Mouse (Mus musculus): ENCODE measurements around the gene Abhd4. TPM values are rescaled to one million over a fixed set of nuclear protein-coding genes. Genes with fewer than 3 reads are reported as not detected.

The Abhd4 gene
- 60.4 and 72.4 TPM in 2 replicates for polyA plus RNA-seq (2015; fragmentation: Nextera tagmentation; extraction: Ambion mirVana)

DNA sequence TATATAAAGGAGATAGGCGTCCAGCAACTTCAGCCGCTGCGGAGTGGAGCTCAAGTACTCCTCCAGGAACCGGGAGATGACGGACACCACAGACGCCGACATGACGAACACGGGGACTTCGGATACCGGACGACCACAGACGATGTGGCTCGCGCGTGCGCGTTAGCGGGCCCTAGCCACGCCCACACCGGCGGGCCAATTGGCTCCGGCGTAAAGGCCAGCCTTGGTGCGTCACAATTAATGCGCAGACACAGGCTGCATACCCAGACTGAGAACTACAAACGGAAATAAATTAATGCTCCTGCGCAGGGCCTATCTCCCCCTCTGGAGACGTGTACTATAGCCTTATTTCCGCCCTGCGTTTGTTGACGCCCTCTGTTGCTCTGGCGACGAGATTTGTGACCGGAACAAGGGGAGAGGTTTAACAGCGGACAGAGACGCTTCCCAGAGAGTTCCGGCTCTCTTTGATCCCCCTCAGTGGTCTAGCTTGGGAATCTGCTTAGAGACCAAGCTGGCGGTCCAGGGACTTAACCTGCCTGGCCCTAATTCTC, at the start of gene Abhd4, which contains the start of gene Dad1:
Gene Abhd4, plus strand, starts transcription at position 448 of the 551 bp plus-strand sequence.
Gene Dad1, minus strand, starts transcription at position 364 of the 551 bp plus-strand sequence.
- Histone ChIP-seq H3K27ac (replicated peaks) (peak within 1 kb of the TSS; percentile 80), H3K4me3 (peak within 1 kb of the TSS; percentile 77), H3K9ac (peak within 1 kb of the TSS; percentile 82), H3K36me3 (peaks cover under 1% of the 10 kb centered on the region; the same call in 1 of the 2 replicates), H3K27me3 (no peaks in the 10 kb centered on the region), H3K4me1 (replicated peaks) (peaks cover 58% of the 10 kb centered on the region), H3K4me2 (peak within 1 kb of the TSS; percentile 74), H3K9me3 (no peaks in the 10 kb centered on the region)
- ATAC-seq (ENCODE audit: low read depth): peak; percentile 99
- under 1% methylated on average over 39 of the region's 39 CpGs for WGBS

GRCm38 (mm10) chr14:54204311-54204710, 49.7 kb upstream of the Abhd4 start:
- no peaks in the 10 kb centered on the region for H3K36me3 ChIP-seq
- 84% methylated on average over 8 of the region's 8 CpGs for WGBS
- H3K27me3 ChIP-seq: peaks cover 3% of the 10 kb centered on the region; the same call in 1 of the 2 replicates
- H3K9me3 ChIP-seq: no peaks in the 10 kb centered on the region
- no peak for ATAC-seq (ENCODE audit: low read depth)
- no peak overlapping the region for H3K4me3 ChIP-seq
- peaks cover 11% of the 10 kb centered on the region; the same call in 1 of the 2 replicates for H3K4me1 ChIP-seq (replicated peaks)
- H3K27ac ChIP-seq (replicated peaks): no peak overlapping the region
- no peak overlapping the region for H3K9ac ChIP-seq
- H3K4me2 ChIP-seq: no peak overlapping the region

- no peak overlapping the region for H3K9ac ChIP-seq
- no peak overlapping the region for H3K4me2 ChIP-seq
- ATAC-seq (ENCODE audit: low read depth): no peak
- peaks cover 3% of the 10 kb centered on the region; the same call in 1 of the 2 replicates for H3K27me3 ChIP-seq
- peaks cover 11% of the 10 kb centered on the region; the same call in 1 of the 2 replicates for H3K4me1 ChIP-seq (replicated peaks)
- no peak overlapping the region for H3K4me3 ChIP-seq
- WGBS: 32% methylated on average over 4 of the region's 4 CpGs
- no peaks in the 10 kb centered on the region for H3K9me3 ChIP-seq
- H3K27ac ChIP-seq (replicated peaks): no peak overlapping the region
- no peaks in the 10 kb centered on the region for H3K36me3 ChIP-seq
Observed at GRCm38 (mm10) chr14:54204786-54205185, 49.2 kb upstream of the Abhd4 start.

DNA sequence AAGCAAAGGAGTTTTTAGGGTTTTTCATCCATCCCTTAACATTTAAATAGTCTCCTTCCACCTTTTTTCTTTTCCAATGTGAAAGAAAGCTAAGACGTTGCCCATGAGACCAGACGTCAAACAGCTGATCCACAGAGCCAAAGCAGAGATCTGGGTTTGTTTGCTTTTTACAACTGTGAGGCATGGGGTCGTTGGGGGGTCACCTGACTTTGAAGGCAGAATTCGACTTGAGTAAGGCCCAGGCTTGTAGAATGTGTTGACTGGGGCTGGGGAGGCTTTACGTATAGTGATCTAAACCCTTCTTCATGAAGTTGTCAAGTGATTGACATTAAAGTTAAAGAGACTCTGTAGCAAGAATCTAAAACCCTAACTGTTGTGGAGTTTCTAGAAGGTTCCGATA, 48.1 kb upstream of the Abhd4 start:
- Histone ChIP-seq H3K9ac (no peak overlapping the region), H3K4me3 (no peak overlapping the region), H3K9me3 (no peaks in the 10 kb centered on the region), H3K27ac (replicated peaks) (no peak overlapping the region), H3K27me3 (peaks cover 3% of the 10 kb centered on the region; the same call in 1 of the 2 replicates), H3K4me2 (no peak overlapping the region), H3K4me1 (replicated peaks) (peaks cover 11% of the 10 kb centered on the region; the same call in 1 of the 2 replicates), H3K36me3 (no peaks in the 10 kb centered on the region)
- WGBS: 45% methylated on average over 6 of the region's 6 CpGs
- ATAC-seq (ENCODE audit: low read depth): no peak

DNA sequence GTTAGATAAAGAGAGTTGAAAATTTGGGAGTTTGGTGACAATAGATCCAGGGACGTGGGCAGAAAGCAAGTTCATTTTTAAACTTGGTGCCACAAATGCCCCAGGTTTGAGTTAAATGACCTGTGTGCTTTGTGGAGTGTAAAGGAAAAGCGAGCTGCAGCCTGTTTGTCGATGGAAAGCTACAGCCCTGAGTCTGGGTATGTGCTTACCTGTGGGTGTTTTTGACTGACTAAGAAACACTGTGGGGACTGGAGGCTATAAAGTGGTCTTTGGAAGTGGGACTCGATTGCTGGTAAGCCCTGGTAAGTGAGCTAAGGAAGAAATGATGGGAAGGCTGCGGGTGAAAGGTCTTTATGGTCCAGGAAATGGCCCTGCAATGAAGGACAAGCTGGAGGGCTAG, 47.7 kb upstream of the Abhd4 start:
- no peak overlapping the region for H3K9ac ChIP-seq
- WGBS: 56% methylated on average over 5 of the region's 5 CpGs
- H3K9me3 ChIP-seq: no peaks in the 10 kb centered on the region
- H3K27me3 ChIP-seq: peaks cover 3% of the 10 kb centered on the region; the same call in 1 of the 2 replicates
- H3K4me3 ChIP-seq: no peak overlapping the region
- H3K4me1 ChIP-seq (replicated peaks): peaks cover 11% of the 10 kb centered on the region; the same call in 1 of the 2 replicates
- no peak for ATAC-seq (ENCODE audit: low read depth)
- no peaks in the 10 kb centered on the region for H3K36me3 ChIP-seq
- no peak overlapping the region for H3K27ac ChIP-seq (replicated peaks)
- no peak overlapping the region for H3K4me2 ChIP-seq

GRCm38 (mm10) chr14:54206750-54207550, 47.0 kb upstream of the Abhd4 start:
- peaks cover 11% of the 10 kb centered on the region; the same call in 1 of the 2 replicates for H3K4me1 ChIP-seq (replicated peaks)
- H3K27me3 ChIP-seq: peaks cover 3% of the 10 kb centered on the region; the same call in 1 of the 2 replicates
- ATAC-seq (ENCODE audit: low read depth): no peak
- no peak overlapping the region for H3K4me3 ChIP-seq
- WGBS: 47% methylated on average over 15 of the region's 15 CpGs
- H3K36me3 ChIP-seq: no peaks in the 10 kb centered on the region
- H3K27ac ChIP-seq (replicated peaks): no peak overlapping the region
- no peak overlapping the region for H3K4me2 ChIP-seq
- no peaks in the 10 kb centered on the region for H3K9me3 ChIP-seq
- no peak overlapping the region for H3K9ac ChIP-seq

GRCm38 (mm10) chr14:54207924-54208323, 46.1 kb upstream of the Abhd4 start:
- Histone ChIP-seq H3K4me3 (no peak overlapping the region), H3K27ac (replicated peaks) (no peak overlapping the region), H3K9ac (no peak overlapping the region), H3K36me3 (no peaks in the 10 kb centered on the region), H3K4me2 (no peak overlapping the region), H3K9me3 (no peaks in the 10 kb centered on the region), H3K4me1 (replicated peaks) (peaks cover 11% of the 10 kb centered on the region; the same call in 1 of the 2 replicates), H3K27me3 (peaks cover 3% of the 10 kb centered on the region; the same call in 1 of the 2 replicates)
- no peak for ATAC-seq (ENCODE audit: low read depth)
- 91% methylated on average over 5 of the region's 5 CpGs for WGBS

GRCm38 (mm10) chr14:54208741-54209140, 45.2 kb upstream of the Abhd4 start:
- H3K36me3 ChIP-seq: no peaks in the 10 kb centered on the region
- H3K27ac ChIP-seq (replicated peaks): no peak overlapping the region
- H3K4me3 ChIP-seq: no peak overlapping the region
- H3K4me1 ChIP-seq (replicated peaks): peaks cover 11% of the 10 kb centered on the region; the same call in 1 of the 2 replicates
- WGBS: 72% methylated on average over 6 of the region's 6 CpGs
- no peak overlapping the region for H3K9ac ChIP-seq
- peaks cover 3% of the 10 kb centered on the region; the same call in 1 of the 2 replicates for H3K27me3 ChIP-seq
- no peak overlapping the region for H3K4me2 ChIP-seq
- no peak for ATAC-seq (ENCODE audit: low read depth)
- no peaks in the 10 kb centered on the region for H3K9me3 ChIP-seq

DNA sequence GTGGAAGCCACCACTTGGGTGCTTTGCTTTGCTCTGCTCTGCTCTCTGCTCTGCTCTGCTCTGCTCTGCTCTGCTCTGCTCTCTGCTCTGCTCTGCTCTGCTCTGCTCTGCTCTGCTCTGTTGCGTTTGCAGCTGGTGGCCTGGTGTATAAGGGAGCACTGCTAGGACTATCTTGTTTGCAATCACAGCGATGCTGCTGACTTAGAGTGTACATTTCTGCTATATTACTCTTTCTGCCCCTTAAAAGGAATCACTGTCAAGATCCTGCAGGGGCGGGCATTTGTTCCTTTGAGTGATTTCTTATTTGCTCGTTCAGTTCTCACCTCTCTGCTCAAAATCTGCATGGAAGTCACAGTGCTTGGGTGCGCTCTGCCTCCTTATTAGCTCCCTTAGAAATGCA, 44.1 kb upstream of the Abhd4 start:
- Histone ChIP-seq H3K4me3 (no peak overlapping the region), H3K27ac (replicated peaks) (no peak overlapping the region), H3K36me3 (no peaks in the 10 kb centered on the region), H3K9me3 (no peaks in the 10 kb centered on the region), H3K9ac (no peak overlapping the region), H3K4me2 (no peak overlapping the region), H3K4me1 (replicated peaks) (peaks cover 7% of the 10 kb centered on the region; the same call in 1 of the 2 replicates), H3K27me3 (peaks cover 3% of the 10 kb centered on the region; the same call in 1 of the 2 replicates)
- WGBS: 78% methylated on average over 5 of the region's 5 CpGs
- no peak for ATAC-seq (ENCODE audit: low read depth)

DNA sequence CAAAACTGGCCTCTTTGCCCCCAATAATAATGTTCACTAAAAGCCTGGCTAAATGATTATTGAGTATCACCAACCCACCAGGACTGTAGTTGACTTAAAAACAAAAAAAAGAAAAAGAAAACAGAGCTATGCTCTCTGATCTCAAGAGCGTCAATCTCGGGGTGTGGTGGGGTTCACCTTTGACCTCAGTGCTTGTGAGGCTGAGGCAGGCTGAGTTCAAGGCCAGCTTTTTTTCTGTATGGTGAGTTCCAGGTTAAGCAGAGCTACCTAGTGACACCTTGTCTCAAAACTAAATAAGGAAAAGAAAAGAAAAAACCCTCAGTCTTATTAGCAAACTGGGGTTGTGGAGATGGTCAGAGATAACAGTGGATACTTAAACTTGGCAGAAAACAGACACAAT, 43.6 kb upstream of the Abhd4 start:
- 95% methylated on average over 2 of the region's 2 CpGs for WGBS
- Histone ChIP-seq H3K36me3 (no peaks in the 10 kb centered on the region), H3K4me3 (no peak overlapping the region), H3K27me3 (peaks cover 3% of the 10 kb centered on the region; the same call in 1 of the 2 replicates), H3K9ac (no peak overlapping the region), H3K27ac (replicated peaks) (no peak overlapping the region), H3K4me2 (no peak overlapping the region), H3K9me3 (no peaks in the 10 kb centered on the region), H3K4me1 (replicated peaks) (peaks cover 4% of the 10 kb centered on the region; the same call in 1 of the 2 replicates)
- no peak for ATAC-seq (ENCODE audit: low read depth)

DNA sequence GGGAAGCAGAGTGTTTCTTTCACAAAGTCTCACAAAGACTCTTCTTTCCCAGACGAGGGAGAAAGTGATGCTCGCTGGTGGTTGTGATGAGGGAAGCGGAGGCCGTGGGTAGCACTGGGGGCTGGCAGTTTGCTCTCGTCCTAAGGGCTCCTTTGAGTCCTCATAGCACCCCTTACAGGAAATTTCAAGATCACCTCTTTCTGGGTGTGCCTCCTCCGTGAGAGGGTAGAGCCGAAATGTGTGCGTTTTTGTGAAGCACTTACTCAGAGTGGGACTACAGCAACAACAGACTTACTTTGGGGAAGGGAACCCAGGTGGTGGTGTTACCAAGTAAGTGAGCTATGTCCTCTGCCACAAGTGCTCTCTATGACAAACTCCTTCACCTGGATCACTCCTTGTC, 42.8 kb upstream of the Abhd4 start:
- no peak overlapping the region for H3K27ac ChIP-seq (replicated peaks)
- H3K4me2 ChIP-seq: no peak overlapping the region
- H3K36me3 ChIP-seq: no peaks in the 10 kb centered on the region
- no peak overlapping the region for H3K9ac ChIP-seq
- H3K4me1 ChIP-seq (replicated peaks): peaks cover 4% of the 10 kb centered on the region; the same call in 1 of the 2 replicates
- H3K4me3 ChIP-seq: no peak overlapping the region
- WGBS: 89% methylated on average over 8 of the region's 8 CpGs
- peaks cover 3% of the 10 kb centered on the region; the same call in 1 of the 2 replicates for H3K27me3 ChIP-seq
- ATAC-seq (ENCODE audit: low read depth): no peak
- no peaks in the 10 kb centered on the region for H3K9me3 ChIP-seq

- Histone ChIP-seq H3K4me2 (no peak overlapping the region), H3K27me3 (peaks cover 3% of the 10 kb centered on the region; the same call in 1 of the 2 replicates), H3K9me3 (no peaks in the 10 kb centered on the region), H3K9ac (no peak overlapping the region), H3K27ac (replicated peaks) (no peak overlapping the region), H3K36me3 (no peaks in the 10 kb centered on the region), H3K4me1 (replicated peaks) (peaks cover 3% of the 10 kb centered on the region; the same call in 1 of the 2 replicates), H3K4me3 (no peak overlapping the region)
- WGBS: 82% methylated on average over 5 of the region's 5 CpGs
- no peak for ATAC-seq (ENCODE audit: low read depth)
Observed at GRCm38 (mm10) chr14:54211755-54212154, 42.2 kb upstream of the Abhd4 start.

Data from neural tube, embryonic 13.5 days (tissue).